Mouse (Mus musculus): Measurements from ENCODE around the gene Slamf8.

The Slamf8 gene

DNA sequence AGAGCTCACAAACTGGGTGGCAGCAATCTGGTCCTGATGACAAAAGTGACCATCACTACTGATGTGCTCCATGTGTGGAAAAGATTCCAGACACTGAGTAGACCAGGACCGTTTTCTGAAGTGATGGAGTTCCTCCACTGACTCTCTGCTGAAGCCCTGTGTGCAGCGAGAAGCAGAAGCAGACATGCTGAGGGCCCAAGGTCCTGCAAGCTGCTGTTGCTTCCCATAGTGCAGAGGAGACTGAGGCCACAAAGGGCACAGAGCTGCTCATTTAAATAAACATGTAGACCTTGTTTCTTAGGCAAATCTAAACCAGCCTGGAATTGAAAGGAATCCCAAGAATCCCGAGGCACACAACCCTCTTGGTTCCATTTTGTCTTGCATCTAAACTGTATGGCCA is 3.0 kb upstream of the Slamf8 start:
- no peak for DNase-seq

DNA sequence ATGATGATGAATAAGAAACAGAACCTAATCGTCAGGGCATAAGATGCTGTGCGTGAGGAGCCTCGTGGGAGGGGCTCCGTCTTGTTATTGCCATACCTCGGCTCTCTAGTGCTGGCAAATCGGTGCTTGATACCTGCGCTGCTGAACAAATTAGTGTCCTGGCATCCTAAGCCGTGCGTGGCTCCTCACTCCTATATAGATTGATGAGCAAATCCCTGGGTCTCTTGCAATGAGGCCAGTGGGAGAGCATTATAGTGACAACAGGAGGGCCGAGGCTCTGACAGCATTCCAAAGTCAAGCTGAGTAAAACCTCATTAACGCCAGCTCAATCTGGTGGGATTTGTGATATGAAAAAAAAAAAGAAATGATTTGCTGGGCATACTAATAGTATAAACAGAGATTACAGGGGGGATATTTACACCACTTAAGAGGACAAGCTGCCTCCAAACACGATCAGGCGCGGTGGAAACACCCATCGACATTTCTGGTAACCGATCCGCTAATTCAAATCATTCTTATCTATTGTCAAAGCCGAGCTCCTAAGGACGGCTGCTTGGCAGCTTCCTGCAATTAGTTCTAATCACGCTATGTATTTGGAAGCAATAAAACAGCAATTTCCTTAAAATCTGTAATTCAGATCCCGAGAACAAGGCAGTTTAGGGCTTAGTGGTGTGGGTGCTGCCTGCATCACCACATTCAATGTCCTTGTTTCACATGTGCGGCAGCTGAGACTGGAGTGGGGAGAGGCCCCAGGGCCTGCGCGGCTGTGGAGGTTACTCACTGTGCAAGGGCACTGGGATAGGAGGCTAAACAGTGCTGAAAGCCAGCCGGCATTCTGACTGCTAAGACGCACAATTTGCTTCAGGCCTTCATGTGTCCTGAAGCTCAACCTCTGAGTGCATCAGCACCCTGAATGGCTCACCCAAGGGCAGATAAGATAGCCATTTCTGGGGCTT is 4.5 kb downstream of the Slamf8 start:
- DNase-seq, result no peak

DNA sequence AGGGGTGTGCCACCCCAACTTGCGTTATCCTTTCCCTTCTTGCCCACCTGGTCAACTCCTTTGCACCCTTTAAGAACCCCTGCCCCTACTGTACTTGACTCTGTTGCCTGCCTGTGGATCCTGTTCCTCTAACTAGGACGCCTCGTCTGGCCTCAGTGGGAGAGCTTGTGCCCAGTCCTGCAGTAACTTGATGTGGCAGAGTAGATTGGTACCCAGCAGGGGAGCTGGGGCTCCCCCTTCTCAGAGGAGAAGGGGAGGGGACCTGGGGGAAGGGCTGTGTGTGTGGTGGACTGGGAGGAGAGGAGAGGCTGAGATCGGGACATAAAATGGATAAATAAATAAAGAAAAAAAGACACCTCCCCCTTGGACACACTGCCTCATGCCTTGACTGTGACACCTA is 5.3 kb downstream of the Slamf8 start:
- DNase-seq, result no peak

DNA sequence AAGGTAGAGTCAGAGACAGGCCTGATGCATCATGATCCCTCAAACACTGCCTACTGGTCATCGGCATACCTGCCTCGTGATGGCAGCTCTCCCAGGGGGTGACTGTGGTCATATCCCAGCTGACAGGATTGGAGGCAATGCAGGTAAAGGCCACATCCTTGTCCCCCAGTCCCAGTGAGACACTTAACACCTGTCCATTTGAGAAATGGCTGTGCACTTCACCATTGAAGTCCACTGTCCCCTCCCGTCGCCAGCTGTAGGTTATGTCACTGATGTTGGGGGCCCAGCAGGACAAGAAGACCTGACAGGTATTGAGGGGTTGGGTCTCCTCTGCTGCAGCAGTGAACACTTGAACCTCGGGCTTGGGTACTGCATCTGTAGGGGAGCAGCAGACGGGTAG is 6.1 kb downstream of the Slamf8 start:
- DNase-seq, result no peak

DNA sequence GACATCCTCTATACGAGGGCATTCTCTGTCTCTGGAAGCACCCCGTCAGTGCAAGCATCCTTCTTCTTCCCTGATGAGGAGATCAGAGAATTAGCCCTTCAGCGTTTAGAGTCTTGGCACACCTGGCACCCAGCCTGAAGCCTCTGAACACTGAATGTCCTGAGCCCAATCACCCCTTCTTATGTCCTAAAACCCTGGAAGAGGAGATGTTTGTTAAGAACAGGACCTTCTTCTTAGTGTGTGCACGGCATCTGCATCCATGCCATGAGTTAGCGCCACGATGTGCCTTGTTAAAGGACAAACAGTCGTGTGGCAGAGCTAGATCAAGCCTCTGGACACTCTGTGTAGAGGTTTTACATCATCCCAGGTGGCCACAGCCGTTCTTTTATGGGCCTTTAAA is 7.9 kb downstream of the Slamf8 start:
- DNase-seq, result no peak

DNA sequence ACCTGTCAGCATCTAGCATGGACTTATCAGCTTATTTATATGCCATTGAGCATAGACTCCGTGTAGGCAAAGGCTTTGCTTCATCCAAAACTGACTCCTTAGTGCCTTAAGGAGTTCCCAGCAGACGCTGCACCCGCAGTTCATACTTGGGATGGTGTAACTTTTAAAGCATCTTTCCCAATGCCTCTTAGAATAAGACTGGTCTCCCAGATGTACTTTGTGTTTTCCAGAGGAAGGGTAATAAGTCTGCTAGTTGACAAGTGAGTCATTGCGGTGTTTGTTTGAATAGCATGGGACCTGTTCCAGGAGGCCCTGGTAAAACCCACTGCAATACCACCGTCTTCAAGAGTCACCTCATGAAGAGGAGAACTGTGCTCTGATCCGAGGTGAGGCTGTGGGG is 10.3 kb downstream of the Slamf8 start:
- DNase-seq, result no peak

DNA sequence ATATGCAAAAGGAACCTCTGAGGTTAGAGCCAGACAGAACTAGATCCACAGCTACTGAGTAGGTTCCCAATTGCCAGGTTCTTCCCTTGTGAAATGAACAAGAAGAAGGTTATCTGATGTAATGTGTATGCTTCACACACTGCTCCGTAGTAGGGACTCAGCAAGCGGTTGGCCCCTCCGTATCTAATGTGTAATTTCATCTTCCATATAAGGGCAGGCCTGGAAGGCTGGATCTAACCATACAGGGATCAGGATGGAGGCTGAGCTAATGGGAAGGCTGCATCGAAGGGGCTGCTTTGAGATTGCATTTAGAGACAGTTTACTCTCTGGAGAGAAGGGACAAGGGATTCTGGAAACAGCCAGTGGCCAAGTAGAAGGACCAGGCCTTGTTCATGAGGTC is 22.6 kb downstream of the Slamf8 start:
- no peak for DNase-seq

DNA sequence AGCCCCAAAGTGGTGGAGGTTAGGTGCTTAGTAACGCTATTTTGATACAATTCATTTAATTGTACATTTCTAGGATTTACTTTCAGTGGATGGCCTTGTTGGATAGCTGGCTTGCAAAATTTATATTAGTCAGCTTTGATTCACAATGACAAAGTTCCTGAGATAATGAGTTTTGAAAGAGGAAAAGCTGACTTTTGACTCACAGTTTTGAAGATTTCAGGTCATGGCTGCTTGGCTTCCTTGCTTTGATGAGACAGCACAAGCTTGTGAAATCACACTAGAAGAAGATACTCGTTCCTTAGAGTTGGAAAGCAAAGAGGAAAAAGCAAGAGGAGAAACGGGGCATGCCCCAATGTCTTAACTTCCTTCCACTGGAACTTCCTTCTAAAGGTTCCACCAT is 24.2 kb downstream of the Slamf8 start:
- DNase-seq, result no peak

DNA sequence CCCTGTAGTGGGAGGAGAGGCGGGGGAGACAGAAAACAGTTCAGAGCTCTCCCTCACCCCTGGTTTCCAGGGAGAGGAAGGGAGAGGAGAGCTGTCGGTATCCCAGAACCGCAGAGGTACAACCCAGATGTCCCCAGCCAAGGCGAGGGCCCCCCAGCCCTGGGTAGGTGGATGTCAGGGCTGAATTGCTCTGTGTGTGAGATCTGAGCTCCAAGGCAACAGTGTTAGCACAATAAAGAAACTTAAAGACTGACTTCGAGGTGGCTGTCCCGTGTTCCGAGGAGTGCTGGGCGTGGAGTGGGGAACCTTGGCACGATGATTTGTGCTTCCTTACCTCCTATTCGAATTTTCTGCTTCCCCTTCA is 26.9 kb downstream of the Slamf8 start:
- no peak for DNase-seq

DNA sequence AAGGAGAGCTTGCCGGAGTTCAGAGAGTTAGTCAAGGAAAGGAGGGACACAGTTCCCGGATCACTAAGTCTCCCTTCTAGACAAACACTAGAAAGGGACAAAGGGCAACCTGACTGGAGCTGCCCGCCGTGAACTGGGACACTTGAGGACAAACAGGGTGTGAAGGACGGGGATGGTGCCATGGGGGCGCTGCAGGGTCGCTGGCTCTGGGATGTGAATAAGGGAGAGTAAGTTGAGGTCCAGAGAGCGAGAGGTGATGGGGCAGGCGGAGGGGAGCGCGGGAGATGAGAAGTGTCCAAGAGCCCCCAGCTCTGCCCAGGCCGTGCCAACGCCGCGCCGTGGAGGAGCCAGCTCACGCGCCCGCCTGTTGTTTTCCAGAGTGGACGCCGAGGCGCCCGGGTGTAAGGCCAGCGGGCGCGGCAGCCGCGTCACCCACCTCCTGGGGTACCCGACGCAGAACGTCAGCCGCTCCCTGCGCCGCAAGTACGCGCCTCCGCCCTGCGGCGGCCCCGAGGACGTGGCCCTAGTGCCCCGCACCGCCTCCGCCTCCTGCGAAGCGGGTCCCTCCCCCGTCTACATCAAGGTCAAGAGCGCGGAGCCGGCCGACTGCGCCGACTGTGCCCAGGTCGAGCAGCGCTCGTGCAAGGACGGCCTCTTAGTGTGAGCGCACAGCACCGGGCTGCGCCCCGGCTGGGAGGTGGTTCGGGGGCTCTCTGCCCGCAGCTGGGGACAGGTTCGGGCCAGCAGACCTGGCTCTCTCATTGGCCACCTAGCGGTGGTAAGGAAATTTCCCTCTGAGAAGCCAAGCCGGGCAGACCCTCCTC is 27.5 kb downstream of the Slamf8 start:
- peak; percentile 74 to 79 for DNase-seq

DNA sequence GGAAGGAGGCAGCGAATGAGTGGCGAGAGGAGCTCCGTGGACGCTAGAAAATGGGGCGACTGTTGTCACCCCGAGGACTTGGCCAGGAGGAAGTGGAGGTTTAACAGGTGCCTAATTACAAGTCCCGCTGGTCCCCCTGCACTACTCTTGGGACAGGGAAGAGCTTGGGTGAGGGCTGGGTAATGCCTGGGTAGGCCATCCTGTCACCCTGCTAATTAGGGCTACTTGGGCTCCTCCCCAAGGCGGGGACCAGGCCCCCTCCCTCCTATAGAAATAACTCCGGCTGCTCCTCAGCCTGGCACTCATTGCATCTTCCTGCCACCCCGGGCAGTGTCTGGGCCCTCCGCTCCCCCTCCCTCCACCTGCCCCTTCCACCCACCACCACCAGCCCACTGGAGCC is 34.7 kb downstream of the Slamf8 start, which contains the start of gene Vsig8:
Gene Vsig8, plus strand, starts transcription at position 301 of the 400 bp plus-strand sequence.
- DNase-seq, result no peak

DNA sequence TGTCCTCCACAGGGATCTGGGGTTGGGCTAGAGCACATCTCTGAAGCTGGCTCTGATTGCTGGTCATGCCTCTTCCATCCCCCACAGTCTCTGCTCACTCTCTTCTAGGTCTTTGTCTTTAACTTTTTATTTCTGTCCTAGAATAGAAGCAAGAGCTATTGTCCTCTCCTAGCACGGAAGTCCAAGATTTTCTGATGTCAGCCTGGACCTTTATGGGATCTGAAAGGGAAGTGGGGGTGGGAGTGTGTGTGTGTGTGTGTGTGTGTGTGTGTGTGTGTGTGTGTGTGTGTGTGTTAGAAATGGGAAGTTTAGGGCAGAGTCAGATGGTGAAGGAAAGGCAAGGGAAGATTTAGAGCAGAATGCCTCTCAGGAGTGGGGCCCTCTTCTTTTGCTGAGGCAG is 37.7 kb downstream of the Slamf8 start:
- DNase-seq, result no peak

DNA sequence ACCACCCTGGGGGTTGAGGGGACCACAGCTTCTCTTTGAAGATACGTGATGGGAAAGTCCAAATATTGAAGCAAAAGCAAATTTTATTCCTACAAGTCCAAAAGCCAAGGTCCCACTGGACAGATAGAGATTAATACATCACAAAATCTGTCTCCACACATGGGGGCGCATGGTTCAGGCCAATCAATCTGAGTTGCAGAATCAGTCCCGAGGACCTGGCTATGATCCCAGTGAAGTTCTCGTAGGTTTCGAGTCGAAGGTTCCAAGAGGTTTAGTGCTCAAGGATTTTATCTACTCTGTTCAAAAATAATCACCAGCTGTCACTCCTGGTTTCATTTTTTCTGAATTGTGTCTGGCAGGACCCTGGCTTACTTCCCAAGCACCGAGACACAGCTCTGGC is 39.4 kb downstream of the Slamf8 start:
- DNase-seq, result no peak

DNA sequence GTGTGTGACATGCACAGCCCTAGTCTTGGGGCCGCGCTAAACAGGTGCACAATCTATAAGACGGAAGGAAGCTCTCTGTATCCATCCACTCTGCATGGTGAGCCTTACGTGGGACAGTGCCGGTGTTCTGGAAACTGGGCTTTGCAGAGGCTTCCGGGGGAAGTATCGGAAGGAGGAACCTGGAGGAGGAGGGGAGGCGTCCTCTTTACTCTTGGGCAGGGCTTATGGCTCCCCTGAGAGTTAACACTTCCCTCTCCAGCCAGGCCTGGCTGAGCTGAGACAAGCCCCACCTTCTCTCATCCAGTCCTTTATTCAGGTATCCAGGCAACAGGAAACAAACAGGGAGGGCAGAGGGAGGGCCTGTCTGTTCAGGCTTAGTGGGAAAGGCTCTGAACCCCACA is 39.8 kb downstream of the Slamf8 start:
- peak; percentile 74 to 78 for DNase-seq

DNA sequence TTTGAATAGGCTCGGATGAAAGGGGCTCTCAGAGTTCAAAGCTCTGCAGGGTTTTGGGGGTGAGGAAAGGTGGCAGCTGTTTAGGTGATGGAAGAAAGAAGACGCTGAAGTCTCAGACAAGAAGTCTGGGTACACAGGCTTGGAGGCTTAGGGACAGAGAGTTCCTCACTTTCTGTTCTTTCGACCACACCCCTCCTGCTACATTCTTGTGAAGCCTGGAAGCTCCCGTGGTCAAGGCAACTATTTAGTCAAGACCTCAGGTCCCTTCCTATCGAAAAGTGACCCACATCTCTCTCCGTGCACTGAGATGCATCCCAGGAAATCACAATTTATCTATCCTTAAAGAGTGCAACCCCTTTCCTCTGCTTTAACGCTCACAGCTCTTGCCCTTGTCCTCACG is 40.7 kb downstream of the Slamf8 start:
- DNase-seq, result peak in 1 of 2 experiments; percentile 10

DNA sequence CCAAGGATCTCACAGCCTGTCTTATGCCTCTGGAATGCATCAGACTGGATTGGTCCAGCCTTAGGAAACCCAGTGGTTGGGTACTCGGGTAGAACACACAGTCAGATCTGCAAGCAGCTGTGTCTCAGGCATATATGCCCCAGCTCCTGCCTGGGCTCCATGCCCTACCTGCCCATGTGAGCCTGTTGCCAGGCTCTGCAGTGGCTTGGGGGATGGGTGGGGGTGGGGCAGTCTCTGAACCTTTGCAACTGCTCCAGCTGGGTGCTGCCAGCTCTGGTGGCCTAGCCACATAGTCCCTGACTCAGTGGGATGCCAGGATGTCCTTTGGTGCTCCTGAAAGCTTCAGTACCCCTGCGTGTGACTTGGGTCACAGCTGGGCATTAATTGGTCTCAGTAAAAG is 41.1 kb downstream of the Slamf8 start:
- DNase-seq, result no peak

DNA sequence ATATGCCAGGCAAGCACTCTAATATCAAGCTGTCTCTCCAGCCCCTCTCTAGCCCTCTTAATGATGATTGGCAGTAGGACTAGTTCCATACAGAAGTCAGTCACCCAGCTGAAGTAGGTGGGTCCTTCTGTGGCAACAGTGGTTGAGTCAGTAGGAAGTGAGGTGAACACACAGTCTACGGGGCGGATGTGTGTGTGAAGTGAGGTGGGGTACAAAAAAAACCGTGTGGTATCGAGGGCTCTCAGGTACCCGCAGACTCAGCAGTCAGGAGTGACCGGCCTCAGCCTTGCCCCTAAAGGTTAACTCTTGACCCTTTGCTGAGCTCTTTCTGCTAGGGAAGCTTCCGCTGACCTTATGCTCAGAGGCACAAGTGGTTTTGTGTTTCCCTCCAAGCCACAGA is 41.9 kb downstream of the Slamf8 start:
- DNase-seq, result peak; percentile 49 to 54

DNA sequence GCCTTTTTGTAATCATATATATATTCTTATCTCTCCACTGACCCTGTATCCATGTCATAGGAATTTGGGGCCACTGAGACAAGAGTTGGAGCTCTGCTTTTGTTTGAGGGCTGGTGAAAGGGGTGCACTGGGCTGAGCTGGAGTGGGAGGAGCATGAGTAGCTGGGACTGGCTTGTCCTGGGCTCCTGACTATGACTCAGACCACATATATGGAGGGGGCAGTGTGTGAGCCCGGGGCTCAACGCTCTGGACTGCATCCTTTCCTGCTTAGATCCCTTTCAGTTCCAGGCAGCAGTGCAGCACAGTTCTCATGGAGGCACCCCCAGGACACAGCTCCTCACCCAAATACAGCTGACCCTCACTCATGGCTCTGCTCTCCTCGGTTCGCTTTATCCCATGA is 44.3 kb downstream of the Slamf8 start:
- DNase-seq, result no peak

DNA sequence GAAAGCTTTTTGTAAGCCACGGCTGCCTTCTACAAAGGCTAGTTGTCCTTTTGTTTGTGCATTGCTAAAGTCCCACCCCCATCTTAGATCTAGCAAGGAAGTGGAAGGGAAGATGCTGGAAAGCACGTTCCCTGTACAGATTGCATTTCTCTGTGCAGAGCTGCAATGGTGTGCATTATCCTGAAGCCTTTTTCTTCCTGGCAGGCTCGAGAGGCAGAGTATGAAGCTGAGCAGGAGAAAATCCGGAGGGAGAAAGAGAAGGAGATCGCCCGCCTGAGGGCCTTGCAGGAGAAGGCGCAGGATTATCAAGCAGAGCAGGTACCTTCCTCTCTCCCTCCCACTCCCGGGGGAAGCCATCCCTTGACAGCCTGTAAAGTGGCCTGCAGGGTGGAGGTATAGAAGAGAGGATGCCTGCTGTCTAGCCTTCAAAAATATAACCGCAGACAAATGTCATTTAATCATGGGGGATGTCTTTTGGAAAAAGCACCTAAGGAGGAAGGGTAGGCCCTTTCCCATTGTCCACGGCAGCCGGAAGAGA is 50.0 kb downstream of the Slamf8 start:
- DNase-seq, result no peak

DNA sequence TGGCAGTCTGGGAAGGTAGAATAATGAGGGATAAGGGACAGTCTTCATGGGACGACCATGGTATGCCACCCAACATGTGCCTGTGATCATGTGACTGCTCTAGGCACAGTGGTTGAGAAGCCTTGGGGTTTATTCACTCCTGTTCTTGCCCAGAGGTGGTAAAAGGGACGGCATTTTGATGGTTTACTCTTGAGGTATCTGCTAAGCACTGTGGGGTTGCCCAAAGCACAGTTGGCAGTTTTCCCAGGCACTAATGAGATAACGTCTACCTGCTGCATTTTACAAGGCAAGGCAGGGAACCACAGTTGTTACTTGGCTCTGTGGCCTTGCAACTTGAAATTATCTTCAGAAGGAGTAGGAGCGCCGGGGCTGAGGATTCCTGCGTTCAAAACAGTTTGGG is 50.5 kb downstream of the Slamf8 start:
- DNase-seq, result no peak

DNA sequence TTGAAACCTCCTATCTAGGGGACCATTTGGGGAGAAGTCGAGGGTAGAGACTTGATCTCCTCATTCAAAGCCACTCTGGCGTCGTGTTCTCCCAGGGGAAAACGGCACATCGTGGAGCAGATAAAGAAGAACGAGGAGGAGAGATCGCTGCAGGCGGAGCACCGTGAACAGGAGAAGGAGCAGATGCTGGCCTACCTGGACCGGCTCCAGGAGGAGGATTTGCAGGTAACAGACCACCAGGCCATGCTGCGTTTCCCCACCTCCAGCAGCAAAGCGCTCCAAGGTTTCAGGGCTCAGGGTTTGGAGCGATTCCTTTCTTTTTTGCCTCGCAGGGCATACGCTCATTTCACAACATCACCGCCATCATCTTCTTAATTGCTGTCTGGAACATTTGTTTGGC is 55.3 kb downstream of the Slamf8 start:
- no peak for DNase-seq

DNA sequence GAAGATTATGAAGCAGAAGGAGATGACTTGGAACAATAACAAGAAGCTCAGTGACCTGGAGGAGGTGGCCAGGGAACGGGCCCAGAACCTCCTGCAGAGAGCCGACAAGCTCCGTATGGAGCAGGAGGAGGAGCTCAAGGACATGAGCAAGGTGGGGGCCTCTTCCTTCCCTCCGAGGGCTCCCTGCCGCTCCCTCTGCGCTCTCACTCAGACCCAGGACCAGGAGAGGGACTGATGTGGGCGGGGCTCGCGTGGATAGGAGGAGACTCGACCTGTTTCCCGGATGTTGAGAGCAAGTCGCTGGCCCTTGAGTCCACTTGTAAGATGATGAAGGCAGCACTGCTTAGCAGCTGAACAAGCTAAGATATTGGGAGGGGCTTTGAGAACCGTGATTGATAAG is 57.8 kb downstream of the Slamf8 start:
- DNase-seq, result no peak

Data from B cell, adult 2 months (primary cell).